Mouse (Mus musculus) forebrain, embryonic 16.5 days (tissue): Measurements from ENCODE around the gene Cplx2. TPM values are rescaled to one million over a fixed set of nuclear protein-coding genes. Genes with fewer than 3 reads are reported as not detected.

Source experiments
- ATAC-seq: fragments of 200-750 bp; cut with Nextera tagmentation; 2 replicates; pipeline ENCODE4 v1.8.0; 2017; ENCODE audit warnings: mild to moderate bottlenecking, moderate library complexity
- H3K27ac ChIP-seq: fragments of 300-500 bp; sonication (generic); 2 replicates; pipeline ENCODE4 v1.5.1; 2014; ENCODE audit warnings: low read length, control low read depth
- H3K27me3 ChIP-seq: fragments of 300-500 bp; sonication (generic); replicated peaks from 2 replicates; pipeline ENCODE4 v1.6.1; 2014; ENCODE audit warnings: low read length; ENCODE audit not compliant: control insufficient read depth, insufficient read depth
- H3K36me3 ChIP-seq: fragments of 300-500 bp; sonication (generic); 2 replicates; pipeline ENCODE4 v1.6.1; 2014; ENCODE audit not compliant: control insufficient read depth, insufficient read depth
- H3K4me1 ChIP-seq: fragments of 300-500 bp; sonication (generic); replicated peaks from 2 replicates; pipeline ENCODE4 v1.6.1; 2014; ENCODE audit warnings: low read length; ENCODE audit not compliant: control insufficient read depth, insufficient read depth
- H3K4me2 ChIP-seq: fragments of 300-500 bp; sonication (generic); 2 replicates; pipeline ENCODE4 v1.6.1; 2014; ENCODE audit warnings: mild to moderate bottlenecking, low read length, control low read depth
- H3K4me3 ChIP-seq: fragments of 300-500 bp; sonication (generic); replicated peaks from 2 replicates; pipeline ENCODE4 v1.5.1; 2014; ENCODE audit warnings: mild to moderate bottlenecking, low read length, control low read depth
- H3K9ac ChIP-seq: fragments of 300-500 bp; sonication (generic); replicated peaks from 2 replicates; pipeline ENCODE4 v1.6.1; 2014; ENCODE audit warnings: low read depth, low read length, control low read depth
- H3K9me3 ChIP-seq: fragments of 300-500 bp; sonication (generic); 2 replicates; pipeline ENCODE4 v1.6.1; 2016; ENCODE audit warnings: low read length; ENCODE audit not compliant: control insufficient read depth
- WGBS: fragments of 180-500 bp; shearing (Covaris S2); extraction: QIAGEN DNeasy Blood & Tissue Kit; methylation state at CpG from one replicate; pipeline ENCODE4 v1.1.7; 2014; 5-methylcytosine and 5-hydroxymethylcytosine counted together
- polyA plus RNA-seq: library from polyadenylated mRNA; unstranded; fragments of >200 nt; fragmentation: Nextera tagmentation; extraction: Ambion mirVana; gene quantifications from 2 replicates; pipeline ENCODE4 v1.2.1, GENCODE M21; 2015

Gene Cplx2
- polyA plus RNA-seq, 1 experiment from 2014 or later = 34.3 TPM

GRCm38 (mm10) chr13:54412236-54412635 is 41.1 kb downstream of the Cplx2 start:
- ATAC-seq = peak; percentile 90
- H3K4me3 ChIP-seq = no peak overlapping the region
- no peak overlapping the region for H3K4me2 ChIP-seq
- H3K36me3 ChIP-seq = no peaks in the 10 kb centered on the region
- H3K27ac ChIP-seq = peak overlapping the region; percentile 35
- peaks cover 14% of the 10 kb centered on the region for H3K4me1 ChIP-seq
- no peaks in the 10 kb centered on the region for H3K9me3 ChIP-seq
- H3K9ac ChIP-seq = no peak overlapping the region
- 2% methylated on average over 7 of the region's 7 CpGs for WGBS
- H3K27me3 ChIP-seq = no peaks in the 10 kb centered on the region

GRCm38 (mm10) chr13:54412721-54413120 is 41.6 kb downstream of the Cplx2 start:
- Histone ChIP-seq H3K9me3 (no peaks in the 10 kb centered on the region), H3K27ac (no peak overlapping the region), H3K9ac (no peak overlapping the region), H3K4me1 (peaks cover 14% of the 10 kb centered on the region), H3K36me3 (no peaks in the 10 kb centered on the region), H3K27me3 (no peaks in the 10 kb centered on the region), H3K4me3 (no peak overlapping the region), H3K4me2 (no peak overlapping the region)
- ATAC-seq = no peak
- 80% methylated on average over 4 of the region's 4 CpGs for WGBS

GRCm38 (mm10) chr13:54415059-54415458 is 43.9 kb downstream of the Cplx2 start:
- peaks cover 24% of the 10 kb centered on the region for H3K4me1 ChIP-seq
- no peaks in the 10 kb centered on the region for H3K27me3 ChIP-seq
- over 99% methylated on average over 4 of the region's 4 CpGs for WGBS
- no peak overlapping the region for H3K9ac ChIP-seq
- H3K9me3 ChIP-seq = no peaks in the 10 kb centered on the region
- H3K4me3 ChIP-seq = no peak overlapping the region
- no peak overlapping the region for H3K27ac ChIP-seq
- no peaks in the 10 kb centered on the region for H3K36me3 ChIP-seq
- ATAC-seq = no peak
- H3K4me2 ChIP-seq = no peak overlapping the region

GRCm38 (mm10) chr13:54418781-54419327 is 47.7 kb downstream of the Cplx2 start:
- Histone ChIP-seq H3K9me3 (no peaks in the 10 kb centered on the region), H3K9ac (no peak overlapping the region), H3K4me2 (no peak overlapping the region), H3K27ac (peak overlapping the region; percentile 50; the same call in 1 of the 2 replicates), H3K36me3 (no peaks in the 10 kb centered on the region), H3K4me1 (peaks cover 10% of the 10 kb centered on the region), H3K27me3 (no peaks in the 10 kb centered on the region), H3K4me3 (no peak overlapping the region)
- WGBS = 27% methylated on average over 10 of the region's 10 CpGs
- peak; percentile 83 for ATAC-seq

- no peak for ATAC-seq
- peaks cover 14% of the 10 kb centered on the region for H3K4me1 ChIP-seq
- no peak overlapping the region for H3K4me2 ChIP-seq
- H3K4me3 ChIP-seq = no peak overlapping the region
- H3K27me3 ChIP-seq = no peaks in the 10 kb centered on the region
- H3K36me3 ChIP-seq = no peaks in the 10 kb centered on the region
- H3K9ac ChIP-seq = no peak overlapping the region
- H3K27ac ChIP-seq = no peak overlapping the region
- WGBS = 89% methylated on average over 12 of the region's 12 CpGs
- no peaks in the 10 kb centered on the region for H3K9me3 ChIP-seq
Observed at GRCm38 (mm10) chr13:54420226-54420625, 49.1 kb downstream of the Cplx2 start.

- H3K9me3 ChIP-seq = no peaks in the 10 kb centered on the region
Observed at GRCm38 (mm10) chr13:54425269-54425668, 54.1 kb downstream of the Cplx2 start.

GRCm38 (mm10) chr13:54426781-54427655 is 55.9 kb downstream of the Cplx2 start:
- Histone ChIP-seq H3K9ac (no peak overlapping the region), H3K27me3 (no peaks in the 10 kb centered on the region), H3K4me2 (no peak overlapping the region), H3K27ac (no peak overlapping the region), H3K4me1 (peaks cover 8% of the 10 kb centered on the region), H3K36me3 (no peaks in the 10 kb centered on the region), H3K9me3 (no peaks in the 10 kb centered on the region), H3K4me3 (no peak overlapping the region)
- WGBS = 73% methylated on average over 10 of the region's 10 CpGs
- no peak for ATAC-seq

More at GRCm38 (mm10) chr13:54425269-54425668, 54.1 kb downstream of the Cplx2 start:
- H3K27ac ChIP-seq = peak overlapping the region; percentile 12; the same call in 1 of the 2 replicates
- H3K9ac ChIP-seq = no peak overlapping the region
- no peaks in the 10 kb centered on the region for H3K27me3 ChIP-seq
- H3K36me3 ChIP-seq = no peaks in the 10 kb centered on the region
- ATAC-seq = peak; percentile 65
- no peak overlapping the region for H3K4me3 ChIP-seq
- H3K4me2 ChIP-seq = no peak overlapping the region
- peaks cover 8% of the 10 kb centered on the region for H3K4me1 ChIP-seq
- WGBS = 33% methylated on average over 2 of the region's 2 CpGs

- Histone ChIP-seq H3K9me3 (no peaks in the 10 kb centered on the region), H3K27ac (no peak overlapping the region), H3K27me3 (no peaks in the 10 kb centered on the region), H3K36me3 (no peaks in the 10 kb centered on the region), H3K4me1 (peaks cover 8% of the 10 kb centered on the region), H3K4me2 (no peak overlapping the region), H3K4me3 (no peak overlapping the region), H3K9ac (no peak overlapping the region)
- no peak for ATAC-seq
- WGBS = 67% methylated on average over 3 of the region's 3 CpGs
Observed at GRCm38 (mm10) chr13:54428771-54429170, 57.6 kb downstream of the Cplx2 start.

- Histone ChIP-seq H3K9ac (no peak overlapping the region), H3K27ac (no peak overlapping the region), H3K27me3 (no peaks in the 10 kb centered on the region), H3K4me3 (no peak overlapping the region), H3K36me3 (no peaks in the 10 kb centered on the region), H3K4me1 (peaks cover 6% of the 10 kb centered on the region), H3K9me3 (no peaks in the 10 kb centered on the region), H3K4me2 (no peak overlapping the region)
- WGBS = 74% methylated on average over 2 of the region's 2 CpGs
- no peak for ATAC-seq
Observed at GRCm38 (mm10) chr13:54430051-54430450, 58.9 kb downstream of the Cplx2 start.
